Mouse (Mus musculus): ENCODE data around the gene Cacng7. TPM values are rescaled to one million over a fixed set of nuclear protein-coding genes. Genes with fewer than 3 reads are reported as not detected.
"Not testable (repeated sequence)": the region's sequence is repeated elsewhere in the genome, so short reads cannot be mapped to it uniquely, and the experiment has no call there.

The Cacng7 gene
- total RNA-seq, 1 experiment from 2014 or later: not detected

DNA sequence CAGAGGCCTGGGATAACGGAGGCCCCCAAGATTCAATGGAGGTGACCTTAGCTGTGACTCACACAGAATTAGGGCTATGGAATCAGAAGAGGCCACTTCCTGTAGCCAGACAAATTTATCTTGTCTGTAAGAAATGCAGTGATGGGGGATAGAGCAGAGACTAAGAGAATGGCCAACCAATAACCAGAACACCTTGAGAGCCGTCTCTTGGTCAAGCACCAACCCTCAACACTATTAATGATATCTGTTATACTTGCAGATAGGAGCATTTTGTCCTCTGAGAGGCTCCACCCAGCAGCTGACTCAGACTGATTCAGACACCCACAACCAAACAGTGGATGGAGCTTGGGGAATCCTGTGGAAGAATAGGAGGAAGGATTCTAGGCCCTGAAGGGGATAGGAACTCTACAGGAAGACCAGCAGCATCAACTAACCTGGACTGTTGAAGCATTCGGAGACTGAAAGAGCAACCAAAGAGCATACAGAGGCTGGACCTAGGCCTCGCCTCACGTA, 52.1 kb downstream of the Cacng7 start:
- ATAC-seq (replicated peaks; ENCODE audit: low read depth, poor library complexity, severe bottlenecking): no peak

DNA sequence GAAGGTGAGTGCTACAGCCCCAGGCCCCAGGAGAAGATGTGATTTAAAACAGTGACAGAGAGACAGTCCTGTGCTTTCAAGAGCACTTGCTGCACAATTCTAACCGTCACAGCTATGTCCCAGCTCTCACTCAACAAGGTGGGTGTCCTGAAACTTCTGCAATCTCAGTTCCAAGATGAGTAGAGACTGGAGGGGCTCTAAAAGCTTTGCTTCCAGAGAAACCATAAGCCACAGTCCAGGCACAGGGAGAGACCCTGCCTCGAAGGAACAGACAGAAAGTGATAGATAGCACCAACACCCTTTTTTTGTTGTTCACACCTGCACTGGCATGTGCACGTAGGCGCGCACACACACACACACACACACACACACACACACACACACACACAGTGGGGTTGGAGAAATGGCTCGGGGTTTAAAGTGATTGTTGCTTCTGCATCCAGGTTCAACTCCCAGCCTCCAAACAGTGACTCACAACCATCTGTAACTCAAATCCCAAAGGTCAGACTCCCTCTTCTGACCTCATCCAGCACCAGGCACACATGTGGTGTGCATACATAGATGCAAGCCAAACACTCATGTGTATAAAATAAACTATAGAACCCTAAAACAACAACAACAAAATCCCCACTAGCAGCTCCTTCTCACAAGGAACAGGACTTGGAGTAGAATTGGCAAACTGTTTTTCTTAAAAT, 53.4 kb downstream of the Cacng7 start:
- ATAC-seq (replicated peaks; ENCODE audit: low read depth, poor library complexity, severe bottlenecking): no peak

- ATAC-seq (replicated peaks; ENCODE audit: low read depth, poor library complexity, severe bottlenecking): no peak
These were observed 55.0 kb downstream of the Cacng7 start for GRCm38 (mm10) chr7:3387761-3388160.

- peak; percentile 57 for ATAC-seq (replicated peaks; ENCODE audit: low read depth, poor library complexity, severe bottlenecking)
These were observed 56.1 kb downstream of the Cacng7 start for GRCm38 (mm10) chr7:3388885-3389284.

GRCm38 (mm10) chr7:3389444-3390412, 57.0 kb downstream of the Cacng7 start:
- peak; percentile 55 for ATAC-seq (replicated peaks; ENCODE audit: low read depth, poor library complexity, severe bottlenecking)

- no peak for ATAC-seq (replicated peaks; ENCODE audit: low read depth, poor library complexity, severe bottlenecking)
These were observed 57.8 kb downstream of the Cacng7 start, which contains the start of gene Cacng8 for GRCm38 (mm10) chr7:3390413-3391080. TSS of gene Cacng8 (plus strand) at chr7:3390683.

DNA sequence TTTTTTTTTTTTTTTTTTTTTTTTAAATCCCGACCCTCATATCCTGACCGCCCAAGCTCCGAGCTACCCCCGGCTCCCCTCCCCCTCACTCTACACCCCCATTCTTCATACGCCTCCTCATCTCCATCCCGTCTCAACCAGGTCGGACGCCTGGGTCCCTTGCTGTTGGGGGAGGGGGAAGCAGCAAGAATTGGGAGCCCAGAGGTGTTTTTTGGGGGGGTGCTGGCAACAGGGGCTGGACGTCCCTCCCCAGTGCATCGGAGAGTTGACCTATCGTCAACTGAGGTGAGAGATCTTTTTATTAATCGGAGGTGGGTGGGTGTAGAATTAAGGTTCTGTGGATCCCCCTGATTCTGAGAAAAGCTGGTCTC, 58.3 kb downstream of the Cacng7 start:
- ATAC-seq (replicated peaks; ENCODE audit: low read depth, poor library complexity, severe bottlenecking): no peak

GRCm38 (mm10) chr7:3391809-3392208, 59.1 kb downstream of the Cacng7 start:
- ATAC-seq (replicated peaks; ENCODE audit: low read depth, poor library complexity, severe bottlenecking): no peak

DNA sequence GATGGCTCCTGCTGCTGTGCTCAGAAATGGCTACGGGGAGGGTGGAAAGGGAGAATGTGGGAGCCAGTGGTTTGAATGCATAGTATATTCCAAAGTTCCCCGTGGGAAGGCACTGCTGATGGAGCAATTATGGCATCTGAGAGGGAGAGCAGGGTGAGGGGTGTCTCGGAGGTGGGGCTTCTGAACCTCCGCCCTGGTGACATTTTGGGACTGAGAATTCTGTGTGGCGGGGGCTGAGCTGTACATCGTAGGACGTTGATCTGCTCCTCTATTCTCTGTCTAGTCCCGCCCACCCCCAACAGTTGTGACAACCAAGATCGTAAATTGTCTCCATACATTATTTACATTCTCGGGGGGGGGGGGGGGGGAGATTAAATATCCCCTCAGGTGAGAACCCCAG, 64.6 kb downstream of the Cacng7 start:
- ATAC-seq (replicated peaks; ENCODE audit: low read depth, poor library complexity, severe bottlenecking): no peak

DNA sequence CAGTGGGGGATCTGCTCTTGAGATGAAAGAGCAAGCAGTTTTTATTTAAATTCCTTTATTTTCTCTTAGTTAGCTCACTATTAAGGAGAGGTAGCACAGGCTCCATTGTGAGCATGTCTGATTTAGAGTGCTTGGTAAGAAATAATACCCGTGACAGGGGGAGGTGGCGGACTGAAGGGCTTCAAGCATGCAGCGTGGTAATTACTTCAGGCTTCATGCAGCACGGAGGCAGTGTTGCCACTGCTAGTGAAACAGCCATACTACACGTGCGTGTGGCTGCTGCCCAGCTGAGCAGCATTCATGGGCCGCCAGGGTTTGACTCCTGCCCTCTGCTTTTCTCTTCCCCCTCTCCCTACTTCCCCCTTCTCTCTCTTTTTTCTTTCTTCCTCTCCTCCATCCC, 65.0 kb downstream of the Cacng7 start:
- ATAC-seq (replicated peaks; ENCODE audit: low read depth, poor library complexity, severe bottlenecking): no peak

GRCm38 (mm10) chr7:3398363-3398762, 65.6 kb downstream of the Cacng7 start:
- ATAC-seq (replicated peaks; ENCODE audit: low read depth, poor library complexity, severe bottlenecking): not testable (repeated sequence)

DNA sequence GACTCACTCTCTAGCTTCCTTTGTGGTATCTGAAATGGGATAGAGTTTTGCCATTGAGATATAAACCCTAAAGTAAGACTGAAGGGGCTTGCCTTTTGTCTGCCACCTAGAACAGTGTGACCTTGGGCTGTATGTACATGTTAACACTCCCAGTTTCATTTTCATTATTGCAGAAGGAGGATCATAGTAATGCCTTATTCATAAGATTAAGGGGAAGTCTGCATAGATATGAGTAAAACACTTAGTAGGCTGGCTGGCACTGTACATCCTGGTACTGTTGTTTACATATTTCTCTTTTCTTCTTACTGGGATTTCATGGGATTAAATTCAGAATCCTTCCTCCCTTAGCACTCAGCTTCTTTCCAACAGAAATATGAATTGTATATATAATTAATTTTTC, 67.2 kb downstream of the Cacng7 start:
- 0 out of 2 replicates have a peak, but pooled peaks have one; percentile 42 for ATAC-seq (replicated peaks; ENCODE audit: low read depth, poor library complexity, severe bottlenecking)

- ATAC-seq (replicated peaks; ENCODE audit: low read depth, poor library complexity, severe bottlenecking): peak; percentile 37
These were observed 77.2 kb downstream of the Cacng7 start for GRCm38 (mm10) chr7:3409729-3410520.

DNA sequence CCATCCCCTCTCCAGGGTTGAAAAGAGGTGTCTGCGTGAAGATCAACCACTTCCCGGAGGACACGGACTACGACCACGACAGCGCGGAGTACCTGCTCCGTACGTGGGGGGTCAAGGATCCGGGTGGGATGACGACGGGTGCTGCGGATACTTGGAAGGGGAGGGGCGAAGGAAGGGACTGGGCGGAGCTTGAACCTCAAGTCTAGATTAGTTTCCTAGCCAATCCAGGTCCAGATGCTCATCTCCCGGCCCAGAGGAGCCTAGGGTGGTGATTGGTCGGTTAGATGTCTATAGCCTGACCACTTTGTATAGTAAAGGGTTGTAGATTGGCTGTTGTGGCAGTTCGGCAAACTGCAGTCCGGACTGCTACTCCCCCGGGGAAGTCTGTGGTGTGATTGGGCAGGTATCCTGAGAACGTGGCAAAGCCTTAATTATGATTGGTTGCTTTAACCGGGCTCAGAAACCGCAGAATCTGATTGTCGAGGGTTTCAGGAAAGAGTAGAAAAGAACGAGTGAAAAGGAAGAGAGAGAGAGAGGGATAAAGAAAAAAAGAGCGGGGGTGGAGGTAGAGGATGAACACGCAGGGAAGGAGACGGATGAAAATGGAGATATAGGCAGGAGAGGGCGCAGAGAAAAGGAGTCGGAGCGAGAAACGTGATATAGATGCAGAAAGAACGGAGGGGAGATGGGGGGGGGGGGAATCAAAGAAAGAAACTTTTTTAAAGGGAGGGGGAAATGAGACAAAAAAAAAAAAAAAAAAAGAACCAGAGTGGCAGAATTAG, 78.6 kb downstream of the Cacng7 start:
- peak; percentile 43 for ATAC-seq (replicated peaks; ENCODE audit: low read depth, poor library complexity, severe bottlenecking)

- ATAC-seq (replicated peaks; ENCODE audit: low read depth, poor library complexity, severe bottlenecking): no peak
These were observed 79.3 kb downstream of the Cacng7 start for GRCm38 (mm10) chr7:3412036-3412435.

DNA sequence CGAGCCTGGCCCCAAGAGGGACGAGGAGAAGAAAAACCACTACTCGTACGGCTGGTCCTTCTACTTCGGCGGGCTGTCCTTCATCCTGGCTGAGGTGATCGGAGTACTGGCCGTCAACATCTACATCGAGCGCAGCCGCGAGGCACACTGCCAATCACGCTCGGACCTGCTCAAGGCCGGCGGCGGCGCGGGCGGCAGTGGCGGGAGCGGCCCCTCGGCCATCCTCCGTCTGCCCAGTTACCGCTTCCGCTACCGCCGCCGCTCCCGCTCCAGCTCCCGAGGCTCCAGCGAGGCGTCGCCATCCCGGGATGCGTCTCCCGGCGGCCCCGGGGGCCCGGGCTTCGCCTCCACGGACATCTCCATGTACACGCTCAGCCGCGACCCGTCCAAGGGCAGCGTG, 82.1 kb downstream of the Cacng7 start:
- no peak for ATAC-seq (replicated peaks; ENCODE audit: low read depth, poor library complexity, severe bottlenecking)

DNA sequence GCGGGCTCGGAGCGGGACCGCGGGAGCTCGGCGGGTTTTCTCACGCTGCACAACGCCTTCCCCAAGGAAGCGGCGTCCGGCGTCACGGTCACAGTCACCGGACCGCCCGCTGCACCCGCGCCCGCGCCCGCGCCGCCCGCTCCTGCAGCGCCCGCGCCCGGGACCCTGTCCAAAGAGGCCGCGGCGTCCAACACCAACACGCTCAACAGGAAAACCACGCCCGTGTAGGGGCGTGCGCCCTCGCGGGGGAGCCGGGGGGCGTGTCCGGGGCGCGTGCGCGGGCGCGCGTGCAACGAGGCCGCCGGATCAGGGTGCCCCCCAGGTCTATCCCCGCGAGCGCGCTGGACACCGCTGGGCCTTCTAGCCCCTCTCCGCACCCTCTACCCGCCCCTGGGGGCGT, 82.6 kb downstream of the Cacng7 start:
- ATAC-seq (replicated peaks; ENCODE audit: low read depth, poor library complexity, severe bottlenecking): no peak; the same call in 1 of the 2 replicates
